In genomic region chr10:120128601-120129277, GRCm38 (mm10) we compare ENCODE assay signal across 9 mouse cellular contexts. TPM values are rescaled to one million over a fixed set of nuclear protein-coding genes. Genes with fewer than 3 reads are reported as not detected.
DNase-seq lines count a peak whose midpoint lies in the region; ATAC-seq and TF ChIP-seq lines count a peak whose summit lies in the region.
"Had no signal": no experiment of that assay in that cellular context is flagged by ENCODE, and none has a peak within 500 bp of the region (broad histone marks: within the 10 kb centered on the region; RNA-seq: fewer than 3 reads in every experiment).

No protein-coding gene starts in this region.

- no peak for ATAC-seq in heart, embryonic 11.5 days (replicated peaks; ENCODE audit: insufficient number of reproducible peaks, low FRiP score, low TSS enrichment)
- no peak for ATAC-seq in hindbrain, postnatal 0 days
- ATAC-seq: forebrain, embryonic 15.5 days had no signal

- peak overlapping the region; percentile 29 for H3K4me2 ChIP-seq in heart, embryonic 11.5 days
- peak overlapping the region; percentile 66; the same call in 1 of the 2 replicates for H3K4me2 ChIP-seq in CH12.LX (ENCODE audit: insufficient read depth, low read depth, poor library complexity, severe bottlenecking)
- H3K4me2 ChIP-seq in hindbrain, postnatal 0 days (ENCODE audit: low read depth, low read length): 0 out of 2 replicates have a peak overlapping the region, but pooled peaks have one; percentile 16
- H3K4me2 ChIP-seq: forebrain, embryonic 15.5 days had no signal

- no peaks in the 10 kb centered on the region; the same call in 1 of the 2 replicates for H3K27me3 ChIP-seq in heart, embryonic 11.5 days (ENCODE audit: control insufficient read depth, insufficient read depth, low read length)
- no peaks in the 10 kb centered on the region for H3K27me3 ChIP-seq in CH12.LX (replicated peaks)
- no peaks in the 10 kb centered on the region for H3K27me3 ChIP-seq in hindbrain, postnatal 0 days (ENCODE audit: insufficient read depth, low read length)
- H3K27me3 ChIP-seq: forebrain, embryonic 15.5 days had no signal

- no peak for TF ChIP-seq EP300 in CH12.LX (IDR thresholded peaks at IDR 0.05; ENCODE audit: low read length)

- TF ChIP-seq POLR2A in CH12.LX (IDR thresholded peaks at IDR 0.05; ENCODE audit: low read depth, low read length): no peak

- no peak for TF ChIP-seq RAD21 in CH12.LX (IDR thresholded peaks at IDR 0.05; ENCODE audit: low read depth, low read length)

- H3K79me2 ChIP-seq in CH12.LX (replicated peaks; ENCODE audit: control insufficient read depth, extremely low read depth, insufficient read depth, poor library complexity, severe bottlenecking): no peaks in the 10 kb centered on the region

- H3K4me3 ChIP-seq in heart, embryonic 11.5 days (ENCODE audit: low read depth, low read length): no peak overlapping the region
- H3K4me3 ChIP-seq in CH12.LX (replicated peaks in 1 of 3; ENCODE audit: low read depth in 2 of 3, low read length in 2 of 3, poor library complexity in 1 of 3): no peak overlapping the region
- H3K4me3 ChIP-seq in hindbrain, postnatal 0 days (ENCODE audit: low read length): no peak overlapping the region
- H3K4me3 ChIP-seq: forebrain, embryonic 15.5 days had no signal

- H3K36me3 ChIP-seq in heart, embryonic 11.5 days (ENCODE audit: control insufficient read depth, insufficient read depth, low read length): no peaks in the 10 kb centered on the region
- no peaks in the 10 kb centered on the region for H3K36me3 ChIP-seq in CH12.LX (replicated peaks in 1 of 2; ENCODE audit: control insufficient read depth in 1 of 2, insufficient read depth in 1 of 2, low read length in 1 of 2)
- no peaks in the 10 kb centered on the region for H3K36me3 ChIP-seq in hindbrain, postnatal 0 days (ENCODE audit: insufficient read depth, low read length)
- H3K36me3 ChIP-seq: forebrain, embryonic 15.5 days had no signal

- intact Hi-C loops in heart, postnatal 25 days (cut with DNase I): loop anchor here (5.0 kb wide), 2 partner anchors 241 to 481 kb away; no protein-coding TSS in a partner anchor

- H3K27ac ChIP-seq in heart, embryonic 11.5 days (ENCODE audit: low read depth, low read length): no peak overlapping the region
- H3K27ac ChIP-seq in CH12.LX (ENCODE audit: insufficient read depth, low read depth): no peak overlapping the region
- H3K27ac ChIP-seq in hindbrain, postnatal 0 days: no peak overlapping the region
- H3K27ac ChIP-seq: forebrain, embryonic 15.5 days had no signal

- H3K9me3 ChIP-seq in heart, embryonic 11.5 days (replicated peaks; ENCODE audit: control insufficient read depth, low read length): no peaks in the 10 kb centered on the region
- H3K9me3 ChIP-seq in CH12.LX (replicated peaks; ENCODE audit: low read length): no peaks in the 10 kb centered on the region
- H3K9me3 ChIP-seq in hindbrain, postnatal 0 days (ENCODE audit: low read length): no peaks in the 10 kb centered on the region
- H3K9me3 ChIP-seq: forebrain, embryonic 15.5 days had no signal

- dilution Hi-C loops in CH12.LX (cut with MboI; ENCODE audit: extremely low pct_ligation_motif_present, extremely low pct_unique_long_range_greater_than_20kb, low sequenced_read_pairs): no loop called here

- H3K4me1 ChIP-seq in heart, embryonic 11.5 days (ENCODE audit: control insufficient read depth, insufficient read depth, low read length): no peaks in the 10 kb centered on the region
- peaks cover 4 to 6% of the 10 kb centered on the region in 2 experiments for H3K4me1 ChIP-seq in CH12.LX (ENCODE audit: control insufficient read depth in 1 of 2, insufficient read depth in 2 of 2)
- no peaks in the 10 kb centered on the region for H3K4me1 ChIP-seq in hindbrain, postnatal 0 days (ENCODE audit: insufficient read depth, low read length)

- in situ Hi-C loops in CH12.LX (cut with MboI; ENCODE audit: low pct_ligation_motif_present, low pct_unique_long_range_greater_than_20kb, low sequenced_read_pairs): loop anchor here (10.0 kb wide), 2 partner anchors 194 to 324 kb away; no protein-coding TSS in a partner anchor

- no peak for TF ChIP-seq CTCF in CH12.LX (conservative IDR thresholded peaks at IDR 0.05 in 1 of 2, IDR thresholded peaks at IDR 0.05 in 1 of 2; ENCODE audit: low read depth in 2 of 2, low read length in 2 of 2)
- no peak for TF ChIP-seq CTCF in hindbrain, postnatal 0 days (IDR thresholded peaks at IDR 0.05; ENCODE audit: low read depth)

- no peak for DNase-seq in heart, postnatal 25 days (ENCODE audit: low spot score)
- DNase-seq in CH12.LX (ENCODE audit: extremely low read depth): no peak
- peak; percentile 13 for DNase-seq in hindbrain, postnatal 0 days (ENCODE audit: low spot score)
- DNase-seq in kidney, postnatal 25 days: peak; percentile 55 to 71
- DNase-seq in thymus, postnatal 36 days: no peak
- no peak for DNase-seq in embryo, embryonic 11 days
- no peak for DNase-seq in adrenal gland, adult 2 months

- no peak overlapping the region for H3K9ac ChIP-seq in heart, embryonic 11.5 days (ENCODE audit: low read depth, low read length)
- H3K9ac ChIP-seq in CH12.LX (ENCODE audit: insufficient read depth, low read depth): no peak overlapping the region
- no peak overlapping the region for H3K9ac ChIP-seq in hindbrain, postnatal 0 days (replicated peaks; ENCODE audit: low read length)
- H3K9ac ChIP-seq: forebrain, embryonic 15.5 days had no signal

- 39% methylated on average over 13 of the region's 13 CpGs for WGBS in heart, embryonic 11.5 days (ENCODE audit: insufficient replicate concordance)
- WGBS in hindbrain, postnatal 0 days: 44% methylated on average over 13 of the region's 13 CpGs

TF ChIP-seq in CH12.LX, 34 proteins besides CTCF, POLR2A, EP300 and RAD21:
- TF ChIP-seq NRF1 (IDR thresholded peaks at IDR 0.05; ENCODE audit: low read depth, low read length) (peak; percentile 64), MYC (IDR thresholded peaks at IDR 0.05; ENCODE audit: low read depth, low read length) (no peak)

RNA-seq across cellular contexts. Expression of gene Helb, which starts 16.0 kb away (rescaled TPM):
- polyA plus RNA-seq in heart, embryonic 11.5 days (2014; fragmentation: Nextera tagmentation; extraction: Ambion mirVana): 5.8 and 5.9 TPM in 2 replicates
- 10 to 100 TPM; 11.7 to 13.7 TPM for total RNA-seq in heart, postnatal 25 days (2021)
- 15.6 and 16.0 TPM in 2 replicates for total RNA-seq in CH12.LX (2012; rRNA removed)
- total RNA-seq in CH12.LX (2014; rRNA removed): 21.8 and 22.0 TPM in 2 replicates
- polyA plus RNA-seq in CH12.LX (2012; ENCODE audit: insufficient read length, low read depth): 15.5 and 16.4 TPM in 2 replicates
- total RNA-seq in hindbrain, postnatal 0 days (2014; rRNA removed): 1.6 and 3.8 TPM in 2 replicates
- 2.1 and 2.2 TPM in 2 replicates for polyA plus RNA-seq in hindbrain, postnatal 0 days (2015; fragmentation: Nextera tagmentation; extraction: Ambion mirVana)
- 10 to 100 TPM in 1 of 2 experiments, 1 to 10 TPM in 1; 6.9 to 10.1 TPM for total RNA-seq in adrenal gland, adult 2 months (2021)
- polyA plus RNA-seq in adrenal gland, adult 2 months (2012; rRNA removed): 3.4 and 4.8 TPM in 2 replicates

Comparison
In these comparisons a context has a peak if more than half of its experiments do, and no peak if none do; other contexts are left out.
1. H3K4me2 ChIP-seq: peak in every context shown above with its lines; median percentile 66 in CH12.LX; 29 in heart, embryonic 11.5 days; 16 in hindbrain, postnatal 0 days.
2. DNase-seq: peak in hindbrain, postnatal 0 days (single experiment) and kidney, postnatal 25 days (2 of 2); none in heart, postnatal 25 days (single experiment), CH12.LX (single experiment), thymus, postnatal 36 days (0 of 2), embryo, embryonic 11 days (single experiment) and adrenal gland, adult 2 months (single experiment).